Mouse (Mus musculus) testis, adult 2 months (tissue): ENCODE data around the gene Gm20388. TPM values are rescaled to one million over a fixed set of nuclear protein-coding genes. Genes with fewer than 3 reads are reported as not detected.

ENCODE experiments used
- H3K27ac ChIP-seq: fragments of 200-500 bp; 2 replicates; pipeline ENCODE4 v1.5.1; 2012; ENCODE audit warnings: low read depth, low read length; ENCODE audit not compliant: control insufficient read depth, insufficient read depth
- H3K27me3 ChIP-seq: fragments of 200-500 bp; 2 replicates; pipeline ENCODE4 v1.6.1; 2012; ENCODE audit warnings: mild to moderate bottlenecking, low read length, moderate library complexity; ENCODE audit not compliant: control insufficient read depth, insufficient read depth
- H3K36me3 ChIP-seq: fragments of 200-500 bp; 2 replicates; pipeline ENCODE4 v1.6.1; 2012; ENCODE audit warnings: mild to moderate bottlenecking, low read length; ENCODE audit not compliant: control insufficient read depth, insufficient read depth
- H3K4me1 ChIP-seq: fragments of 200-500 bp; 2 replicates; pipeline ENCODE4 v1.6.1; 2012; ENCODE audit warnings: low read length; ENCODE audit not compliant: control insufficient read depth, insufficient read depth
- H3K4me3 ChIP-seq: fragments of 200-500 bp; 2 replicates; pipeline ENCODE4 v1.5.1; 2012; ENCODE audit warnings: low read depth, mild to moderate bottlenecking, low read length, moderate library complexity, mixed read lengths; ENCODE audit not compliant: control insufficient read depth
- CTCF ChIP-seq: fragments of 200-500 bp; IDR thresholded peaks from 2 replicates; pipeline ENCODE4 v1.5.1; 2012; ENCODE audit warnings: low read depth, mild to moderate bottlenecking, inconsistent platforms, low read length, moderate library complexity; ENCODE audit not compliant: control insufficient read depth, insufficient read depth, insufficient replicate concordance
- POLR2A ChIP-seq: fragments of 200-500 bp; IDR thresholded peaks from 2 replicates; pipeline ENCODE4 v1.6.1; 2012; ENCODE audit warnings: low read depth, mild to moderate bottlenecking, inconsistent platforms, low read length, moderate library complexity; ENCODE audit not compliant: control insufficient read depth
- polyA plus RNA-seq: library from polyadenylated mRNA; depleted of rRNA; stranded (reverse); fragments of >200 nt; gene quantifications from 2 replicates; pipeline ENCODE4 v1.2.3, GENCODE M21; 2012

Gene Gm20388
- polyA plus RNA-seq, 1 experiment = 5.6 TPM

- no peak overlapping the region for H3K27ac ChIP-seq
- H3K4me1 ChIP-seq = peaks cover 10% of the 10 kb centered on the region
- no peak overlapping the region for H3K4me3 ChIP-seq
- H3K27me3 ChIP-seq = no peaks in the 10 kb centered on the region
- no peaks in the 10 kb centered on the region for H3K36me3 ChIP-seq
- no peak for TF ChIP-seq CTCF
- no peak for TF ChIP-seq POLR2A
Measured at GRCm38 (mm10) chr8:120250750-120251410, 340.2 kb downstream of the Gm20388 start.

GRCm38 (mm10) chr8:120251411-120252035, 340.9 kb downstream of the Gm20388 start:
- Histone ChIP-seq H3K36me3 (no peaks in the 10 kb centered on the region), H3K27me3 (no peaks in the 10 kb centered on the region), H3K27ac (no peak overlapping the region), H3K4me3 (no peak overlapping the region), H3K4me1 (peaks cover 10% of the 10 kb centered on the region)
- TF ChIP-seq POLR2A (no peak), CTCF (no peak)

GRCm38 (mm10) chr8:120253626-120254025, 343.0 kb downstream of the Gm20388 start:
- TF ChIP-seq POLR2A (no peak), CTCF (no peak)
- peaks cover 10% of the 10 kb centered on the region for H3K4me1 ChIP-seq
- H3K27me3 ChIP-seq = no peaks in the 10 kb centered on the region
- no peak overlapping the region for H3K27ac ChIP-seq
- no peaks in the 10 kb centered on the region for H3K36me3 ChIP-seq
- H3K4me3 ChIP-seq = no peak overlapping the region

- Histone ChIP-seq H3K4me1 (peaks cover 6% of the 10 kb centered on the region), H3K4me3 (no peak overlapping the region), H3K36me3 (no peaks in the 10 kb centered on the region), H3K27ac (no peak overlapping the region), H3K27me3 (no peaks in the 10 kb centered on the region)
- no peak for TF ChIP-seq CTCF
- no peak for TF ChIP-seq POLR2A
Measured at GRCm38 (mm10) chr8:120255406-120255987, 344.9 kb downstream of the Gm20388 start.

- Histone ChIP-seq H3K36me3 (no peaks in the 10 kb centered on the region), H3K4me1 (no peaks in the 10 kb centered on the region), H3K27me3 (no peaks in the 10 kb centered on the region), H3K4me3 (no peak overlapping the region), H3K27ac (no peak overlapping the region)
- TF ChIP-seq CTCF (no peak), POLR2A (no peak)
Measured at GRCm38 (mm10) chr8:120256958-120257357, 346.3 kb downstream of the Gm20388 start.

- Histone ChIP-seq H3K4me3 (no peak overlapping the region), H3K36me3 (no peaks in the 10 kb centered on the region), H3K27me3 (no peaks in the 10 kb centered on the region), H3K27ac (no peak overlapping the region), H3K4me1 (no peaks in the 10 kb centered on the region)
- TF ChIP-seq POLR2A (no peak), CTCF (no peak)
Measured at GRCm38 (mm10) chr8:120259206-120259605, 348.6 kb downstream of the Gm20388 start.

GRCm38 (mm10) chr8:120260677-120261076, 350.0 kb downstream of the Gm20388 start:
- no peaks in the 10 kb centered on the region for H3K4me1 ChIP-seq
- no peak overlapping the region for H3K4me3 ChIP-seq
- H3K27ac ChIP-seq = no peak overlapping the region
- TF ChIP-seq CTCF (no peak), POLR2A (no peak)
- H3K27me3 ChIP-seq = no peaks in the 10 kb centered on the region
- H3K36me3 ChIP-seq = no peaks in the 10 kb centered on the region
